Mouse (Mus musculus) neutrophil, adult 5-6 weeks (primary cell): ENCODE results near the gene Grb2. TPM values are rescaled to one million over a fixed set of nuclear protein-coding genes. Genes with fewer than 3 reads are reported as not detected.

Source experiments
- ATAC-seq: fragments of 151-379, 151-347 bp; 2 replicates; pipeline ENCODE4 v1.8.0; 2017; ENCODE audit warnings: mild to moderate bottlenecking, moderate TSS enrichment; ENCODE audit not compliant: insufficient number of reproducible peaks, poor library complexity, low FRiP score, severe bottlenecking; ENCODE audit errors: extremely low read depth
- total RNA-seq: library from RNA; stranded (forward); fragments of 200-1000 nt; gene quantifications from 2 replicates; pipeline ENCODE4 v1.2.3, GENCODE M21; 2017

Grb2 gene
- total RNA-seq, 1 experiment from 2014 or later, result 71.5 TPM

GRCm38 (mm10) chr11:115615108-115615825, 93.1 kb downstream of the Grb2 start:
- ATAC-seq, result no peak

- no peak for ATAC-seq
Measured at GRCm38 (mm10) chr11:115614346-115615107, 93.9 kb downstream of the Grb2 start.

- 0 out of 2 replicates have a peak, but pooled peaks have one; percentile 10 for ATAC-seq
Measured at GRCm38 (mm10) chr11:115613138-115613945, 95.1 kb downstream of the Grb2 start.

GRCm38 (mm10) chr11:115612410-115613137, 95.8 kb downstream of the Grb2 start, which contains the start of gene Mif4gd:
Gene Mif4gd (minus strand): TSS chr11:115612969.
- ATAC-seq, result peak; percentile 87

- no peak for ATAC-seq
Measured at GRCm38 (mm10) chr11:115612059-115612409, 96.4 kb downstream of the Grb2 start.

DNA sequence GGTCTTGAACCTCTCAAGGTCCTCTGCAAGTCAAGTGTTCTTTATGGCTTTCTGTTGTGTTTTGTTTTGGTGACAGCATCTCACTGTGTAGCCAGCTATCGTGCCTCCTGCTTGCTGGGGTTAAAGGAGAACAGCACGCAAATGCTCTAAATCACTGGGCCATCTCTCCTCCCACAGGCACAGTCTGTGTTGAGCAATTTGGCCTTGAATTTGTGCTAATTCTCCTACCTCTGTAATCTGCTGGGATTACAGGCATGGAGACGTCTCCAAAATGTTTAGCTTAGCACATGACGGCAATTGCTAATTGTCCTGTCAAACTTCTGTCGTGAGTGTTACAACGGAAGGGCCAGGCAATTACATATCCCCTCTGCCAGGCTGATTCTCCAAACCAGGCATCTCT, 97.2 kb downstream of the Grb2 start:
- no peak for ATAC-seq

- ATAC-seq, result no peak
Measured at GRCm38 (mm10) chr11:115609576-115609975, 98.8 kb downstream of the Grb2 start.

GRCm38 (mm10) chr11:115608421-115609399, 99.7 kb downstream of the Grb2 start:
- ATAC-seq, result no peak

- no peak for ATAC-seq
Measured at GRCm38 (mm10) chr11:115606733-115607132, 101.7 kb downstream of the Grb2 start.

DNA sequence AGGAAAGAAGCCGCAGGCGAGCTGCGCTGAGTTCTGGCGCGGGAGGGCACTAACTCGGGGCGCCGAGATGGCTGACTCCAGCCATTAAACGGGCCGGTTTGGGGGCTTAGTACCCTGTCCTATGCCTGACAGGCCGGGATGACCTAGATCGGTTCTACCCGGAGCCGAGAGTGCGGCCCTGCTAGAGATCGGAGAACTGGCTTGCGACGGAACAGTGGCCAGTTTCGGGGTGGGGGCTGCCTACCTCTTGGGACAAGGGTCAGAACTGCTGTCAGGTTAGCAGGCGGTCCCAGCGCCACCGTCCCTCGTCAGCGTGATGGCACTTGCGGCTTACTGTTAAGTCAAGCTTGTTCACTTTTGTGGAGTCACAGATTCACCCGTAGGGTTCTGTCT, 104.1 kb downstream of the Grb2 start:
- no peak for ATAC-seq

DNA sequence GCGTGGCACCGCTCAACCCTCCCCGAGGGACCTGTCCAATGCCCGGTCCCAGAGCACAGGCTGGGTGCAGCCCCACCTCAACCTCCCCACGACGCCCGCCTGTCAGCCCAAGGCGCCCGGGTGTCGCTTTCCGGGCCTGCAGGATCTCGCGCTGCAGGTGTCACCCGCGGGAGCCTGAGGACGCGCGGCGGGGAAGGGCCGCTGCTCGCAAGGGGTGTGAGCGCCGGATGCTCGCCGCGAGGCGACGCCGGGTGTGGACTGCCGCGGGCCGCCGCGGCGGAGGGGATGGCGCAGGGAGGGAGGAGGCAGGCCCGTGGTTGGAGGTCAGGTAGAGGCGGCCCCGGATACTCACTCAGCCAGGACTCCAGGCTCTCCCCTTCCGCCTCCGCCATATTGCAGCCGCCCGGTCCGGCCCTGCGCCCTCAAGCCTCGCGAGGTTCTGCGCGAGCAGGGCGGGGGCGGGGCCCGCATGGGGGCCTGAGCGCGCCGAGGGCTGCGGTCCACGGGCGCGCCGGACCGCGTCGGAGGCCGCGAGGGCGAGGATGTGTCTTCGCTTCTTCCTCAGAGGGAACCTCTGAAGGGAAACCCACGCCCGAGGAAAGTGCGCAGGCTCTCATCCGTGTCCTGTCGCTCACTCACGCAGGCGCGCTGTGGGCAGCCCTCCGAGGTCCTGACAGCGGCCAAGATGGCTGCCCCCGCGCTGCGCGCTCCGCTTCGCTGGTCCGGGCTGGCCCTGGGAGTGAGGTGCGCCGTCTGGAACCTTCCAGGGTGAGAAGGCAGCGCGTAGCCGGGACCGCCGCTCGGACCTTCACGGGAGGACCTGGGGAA, 104.7 kb downstream of the Grb2 start, which contains the start of the genes Mrps7 and Gga3:
Mrps7 (plus strand) TSS at position 450 of the 828 bp plus-strand sequence.
Gga3 (minus strand) TSS at position 576 of the 828 bp plus-strand sequence.
- peak; percentile 93 for ATAC-seq

GRCm38 (mm10) chr11:115603128-115603475, 105.3 kb downstream of the Grb2 start:
- ATAC-seq, result no peak

DNA sequence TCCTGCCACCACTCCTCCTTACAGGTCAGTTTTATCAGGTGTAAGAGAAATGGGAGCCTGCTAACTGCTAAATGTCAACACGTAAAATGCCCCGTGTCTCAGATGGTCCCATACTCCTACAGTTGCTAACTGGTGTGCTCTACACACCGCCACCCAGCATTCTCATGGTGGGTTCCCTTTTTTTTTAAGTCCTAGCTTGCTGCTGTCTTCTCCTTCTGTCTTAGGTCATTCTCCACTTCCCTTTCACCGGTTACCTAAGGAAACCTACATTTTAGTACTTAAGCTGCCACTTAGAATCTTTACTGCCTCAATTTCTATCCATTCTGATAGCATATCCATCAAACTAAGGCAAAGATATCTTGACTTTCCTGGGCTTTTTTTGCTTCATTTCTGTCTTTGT, 107.2 kb downstream of the Grb2 start:
- ATAC-seq, result no peak

GRCm38 (mm10) chr11:115600743-115601142, 107.7 kb downstream of the Grb2 start:
- no peak for ATAC-seq

DNA sequence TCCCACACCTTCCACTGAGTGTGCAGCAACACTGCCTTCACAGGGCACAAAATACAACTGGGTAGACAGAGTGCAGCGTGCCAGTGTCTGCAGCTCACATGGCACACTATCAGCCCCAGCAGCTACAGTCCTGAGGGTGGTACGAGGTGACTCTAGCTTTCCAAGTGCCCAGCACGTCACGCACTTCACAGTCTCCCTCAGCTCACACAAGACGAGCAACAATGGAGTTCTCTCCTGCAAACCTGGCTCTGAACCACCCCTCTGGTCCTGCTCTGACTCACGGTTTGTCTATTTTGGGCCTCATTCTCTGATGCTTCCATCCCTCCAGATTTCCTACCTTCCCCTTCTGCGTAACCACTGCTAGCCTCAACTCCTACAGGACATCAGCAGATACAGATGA, 108.7 kb downstream of the Grb2 start:
- ATAC-seq, result no peak

DNA sequence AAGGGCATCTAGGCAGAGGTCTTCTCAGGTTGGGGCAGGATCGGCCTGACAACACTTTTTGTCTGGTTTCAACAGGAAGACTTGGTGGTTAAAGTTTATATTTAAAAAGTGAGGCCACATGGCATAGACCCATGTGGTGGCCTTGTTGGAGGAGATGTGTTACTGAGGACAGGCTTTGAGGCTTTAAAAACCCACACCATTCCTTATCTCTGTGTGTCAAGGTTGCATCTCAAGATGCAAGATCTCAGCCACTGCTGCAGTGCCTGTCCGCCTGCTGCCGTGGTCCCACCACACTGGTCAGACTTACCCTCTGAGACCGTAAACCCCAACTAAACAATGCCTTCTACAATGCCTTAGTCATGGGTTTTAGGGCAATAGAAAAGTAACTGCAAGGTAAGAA, 110.1 kb downstream of the Grb2 start:
- no peak for ATAC-seq

- no peak for ATAC-seq
Measured at GRCm38 (mm10) chr11:115595209-115595608, 113.2 kb downstream of the Grb2 start.
